Mouse (Mus musculus) MEL (cell line): ENCODE results near the gene Plxna4.

Experiments
- CHD1 ChIP-seq: IDR thresholded peaks from 2 replicates; pipeline ENCODE4 v1.6.1; 2012; ENCODE audit warnings: low read depth, mild to moderate bottlenecking, inconsistent platforms, low read length, improper control_type of control experiment
- CTCF ChIP-seq, 3 experiments: IDR thresholded peaks in 2 of 3; conservative IDR thresholded peaks in 1 of 3; 2 replicates each; pipeline ENCODE4 v1.5.1; 2011 to 2012; ENCODE audit warnings: low read length in 3 of 3, low read depth in 2 of 3, mild to moderate bottlenecking in 2 of 3, improper control_type of control experiment in 1 of 3, inconsistent platforms in 1 of 3, mixed read lengths in 1 of 3, moderate library complexity in 1 of 3; ENCODE audit not compliant: control insufficient read depth in 1 of 3, insufficient read depth in 1 of 3, poor library complexity in 1 of 3, severe bottlenecking in 1 of 3
- GATA1 ChIP-seq: IDR thresholded peaks from 2 replicates; pipeline ENCODE4 v1.6.1; 2011; ENCODE audit warnings: low read depth, low read length, improper control_type of control experiment
- POLR2A ChIP-seq, 2 experiments: IDR thresholded peaks; 2 replicates each; pipeline ENCODE4 v1.6.1; 2011 to 2012; ENCODE audit warnings: low read length in 2 of 2, mild to moderate bottlenecking in 2 of 2, control low read depth in 1 of 2, improper control_type of control experiment in 1 of 2, low read depth in 1 of 2, moderate library complexity in 1 of 2; ENCODE audit not compliant: control insufficient read depth in 1 of 2, insufficient read depth in 1 of 2, poor library complexity in 1 of 2
- POLR2AphosphoS2 ChIP-seq: IDR thresholded peaks from 2 replicates; pipeline ENCODE4 v1.6.1; 2011; ENCODE audit warnings: low read length, improper control_type of control experiment
- RAD21 ChIP-seq: IDR thresholded peaks from 2 replicates; pipeline ENCODE4 v1.6.1; 2011; ENCODE audit warnings: mild to moderate bottlenecking, low read depth, low read length, improper control_type of control experiment
- TAL1 ChIP-seq: IDR thresholded peaks from 2 replicates; pipeline ENCODE4 v1.6.1; 2012; ENCODE audit warnings: mild to moderate bottlenecking, inconsistent platforms, low read length, moderate library complexity, mixed read lengths

- TF ChIP-seq POLR2AphosphoS2, result no peak
- no peak for TF ChIP-seq CHD1
- no peak for TF ChIP-seq GATA1
- no peak for TF ChIP-seq POLR2A (IDR thresholded peaks at IDR 0.05; ENCODE audit: control insufficient read depth in 1 of 2, insufficient read depth in 1 of 2, low read depth in 1 of 2, low read length in 2 of 2, poor library complexity in 1 of 2)
- no peak for TF ChIP-seq CTCF (IDR thresholded peaks at IDR 0.05 in 2 of 3, conservative IDR thresholded peaks at IDR 0.05 in 1 of 3; ENCODE audit: control insufficient read depth in 1 of 3, insufficient read depth in 1 of 3, low read depth in 2 of 3, low read length in 3 of 3, poor library complexity in 1 of 3, severe bottlenecking in 1 of 3)
- TF ChIP-seq RAD21, result no peak
- no peak for TF ChIP-seq TAL1
Observed at GRCm38 (mm10) chr6:32208951-32209350, 379.0 kb downstream of the Plxna4 start.
